Mouse (Mus musculus) limb, embryonic 12.5 days (tissue): ENCODE measurements around the gene Cnr2. TPM values are rescaled to one million over a fixed set of nuclear protein-coding genes. Genes with fewer than 3 reads are reported as not detected.

Experiments
- ATAC-seq: fragments of 200-750 bp; cut with Nextera tagmentation; 2 replicates; pipeline ENCODE4 v1.8.0; 2017; ENCODE audit warnings: low read depth, moderate TSS enrichment; ENCODE audit not compliant: insufficient number of reproducible peaks, insufficient read depth, low FRiP score, low TSS enrichment
- H3K27ac ChIP-seq: fragments of 300-500 bp; sonication (generic); 2 replicates; pipeline ENCODE4 v1.5.1; 2016; ENCODE audit warnings: mild to moderate bottlenecking, moderate library complexity
- H3K27me3 ChIP-seq: fragments of 300-500 bp; sonication (generic); 2 replicates; pipeline ENCODE4 v1.6.1; 2016; ENCODE audit warnings: mild to moderate bottlenecking, moderate library complexity
- H3K36me3 ChIP-seq: fragments of 300-500 bp; sonication (generic); 2 replicates; pipeline ENCODE4 v1.6.1; 2016; ENCODE audit warnings: mild to moderate bottlenecking, moderate library complexity
- H3K4me1 ChIP-seq: fragments of 300-500 bp; sonication (generic); replicated peaks from 2 replicates; pipeline ENCODE4 v1.6.1; 2016
- H3K4me2 ChIP-seq: fragments of 300-500 bp; sonication (generic); 2 replicates; pipeline ENCODE4 v1.6.1; 2016; ENCODE audit warnings: mild to moderate bottlenecking, moderate library complexity
- H3K4me3 ChIP-seq: fragments of 300-500 bp; sonication (generic); replicated peaks from 2 replicates; pipeline ENCODE4 v1.5.1; 2016; ENCODE audit warnings: mild to moderate bottlenecking
- H3K9ac ChIP-seq: fragments of 300-500 bp; sonication (generic); replicated peaks from 2 replicates; pipeline ENCODE4 v1.6.1; 2016; ENCODE audit warnings: mild to moderate bottlenecking, moderate library complexity
- H3K9me3 ChIP-seq: fragments of 300-500 bp; sonication (generic); 2 replicates; pipeline ENCODE4 v1.6.1; 2016; ENCODE audit warnings: mild to moderate bottlenecking, moderate library complexity
- WGBS: fragments of 180-500 bp; shearing (Covaris S2); methylation state at CpG from one replicate; pipeline ENCODE4 v1.1.7; 2016; 5-methylcytosine and 5-hydroxymethylcytosine counted together
- polyA plus RNA-seq: library from polyadenylated mRNA; unstranded; fragments of >200 nt; fragmentation: Nextera tagmentation; extraction: Ambion mirVana; gene quantifications from 2 replicates; pipeline ENCODE4 v1.2.1, GENCODE M21; 2016

Cnr2 gene
- polyA plus RNA-seq, 1 experiment from 2014 or later: 0.45 TPM

DNA sequence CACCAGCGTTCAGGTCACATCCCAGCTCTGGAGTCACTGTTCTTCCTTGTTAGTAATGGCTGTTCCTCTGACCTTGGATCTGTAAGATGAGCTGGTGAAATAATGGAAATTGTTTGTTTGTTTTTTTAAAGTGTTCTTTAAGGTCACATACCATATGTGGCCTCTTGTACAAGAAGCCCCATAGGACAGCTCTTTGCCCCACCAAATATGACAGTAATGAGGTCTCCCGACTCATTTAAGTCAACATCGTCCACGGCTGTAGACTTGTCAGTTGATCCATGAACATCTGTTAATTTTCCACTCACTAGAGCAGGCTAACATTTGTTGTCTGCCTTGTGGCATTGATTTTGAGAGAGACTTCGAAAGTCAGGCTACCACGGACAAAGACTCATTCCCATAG, 16.2 kb upstream of the Cnr2 start:
- no peak overlapping the region for H3K4me2 ChIP-seq
- no peaks in the 10 kb centered on the region for H3K9me3 ChIP-seq
- ATAC-seq: no peak
- H3K4me3 ChIP-seq: no peak overlapping the region
- H3K36me3 ChIP-seq: no peaks in the 10 kb centered on the region
- no peak overlapping the region for H3K27ac ChIP-seq
- H3K27me3 ChIP-seq: no peaks in the 10 kb centered on the region
- 81% methylated on average over 6 of the region's 6 CpGs for WGBS
- H3K4me1 ChIP-seq: peaks cover 34% of the 10 kb centered on the region
- H3K9ac ChIP-seq: no peak overlapping the region

DNA sequence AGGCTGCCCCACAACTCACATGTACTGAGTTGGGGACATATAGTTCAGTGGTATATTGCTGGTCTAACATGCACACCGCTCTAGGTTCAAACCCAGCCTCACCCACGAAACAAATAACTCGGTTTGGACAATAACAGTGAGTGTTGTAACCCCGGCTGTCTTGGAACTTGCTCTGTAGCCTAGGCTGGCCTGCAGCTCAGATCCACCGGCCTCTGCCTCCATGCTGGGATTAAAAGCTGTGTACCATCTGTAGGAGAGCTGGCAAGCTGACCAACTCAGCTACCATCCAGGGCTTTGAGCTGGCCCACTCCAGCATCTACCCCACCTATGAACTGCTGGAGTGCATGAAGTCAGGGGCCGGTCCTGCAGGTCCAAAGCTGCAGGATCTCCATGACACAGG, 15.2 kb upstream of the Cnr2 start:
- Histone ChIP-seq H3K9ac (no peak overlapping the region), H3K27me3 (no peaks in the 10 kb centered on the region), H3K27ac (no peak overlapping the region), H3K4me3 (no peak overlapping the region), H3K4me1 (peaks cover 32% of the 10 kb centered on the region), H3K36me3 (no peaks in the 10 kb centered on the region), H3K9me3 (no peaks in the 10 kb centered on the region), H3K4me2 (no peak overlapping the region)
- ATAC-seq: no peak
- 92% methylated on average over 6 of the region's 6 CpGs for WGBS

DNA sequence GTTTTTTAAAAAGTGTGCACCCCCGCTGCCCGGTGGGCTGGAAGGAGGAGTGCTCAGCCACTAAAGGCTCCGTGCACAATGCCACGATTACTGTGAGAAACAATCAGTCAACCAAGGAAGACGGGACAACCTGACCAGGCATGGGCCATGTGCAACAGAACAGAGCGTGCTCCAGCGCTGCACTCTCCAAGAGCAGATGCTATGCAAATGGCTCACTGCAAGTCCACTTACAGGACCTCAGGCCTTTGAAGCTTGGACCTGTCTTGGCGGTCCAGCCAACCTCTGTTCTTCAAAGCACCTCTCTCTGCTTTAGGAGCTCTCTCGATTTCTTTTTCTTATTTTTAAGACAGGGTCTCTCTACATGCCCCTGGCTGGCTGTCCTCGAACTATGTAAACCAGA, 14.6 kb upstream of the Cnr2 start:
- Histone ChIP-seq H3K9me3 (no peaks in the 10 kb centered on the region), H3K27me3 (no peaks in the 10 kb centered on the region), H3K4me2 (no peak overlapping the region), H3K9ac (no peak overlapping the region), H3K4me3 (no peak overlapping the region), H3K4me1 (peaks cover 26% of the 10 kb centered on the region), H3K27ac (no peak overlapping the region), H3K36me3 (no peaks in the 10 kb centered on the region)
- ATAC-seq: no peak
- WGBS: 79% methylated on average over 10 of the region's 10 CpGs

DNA sequence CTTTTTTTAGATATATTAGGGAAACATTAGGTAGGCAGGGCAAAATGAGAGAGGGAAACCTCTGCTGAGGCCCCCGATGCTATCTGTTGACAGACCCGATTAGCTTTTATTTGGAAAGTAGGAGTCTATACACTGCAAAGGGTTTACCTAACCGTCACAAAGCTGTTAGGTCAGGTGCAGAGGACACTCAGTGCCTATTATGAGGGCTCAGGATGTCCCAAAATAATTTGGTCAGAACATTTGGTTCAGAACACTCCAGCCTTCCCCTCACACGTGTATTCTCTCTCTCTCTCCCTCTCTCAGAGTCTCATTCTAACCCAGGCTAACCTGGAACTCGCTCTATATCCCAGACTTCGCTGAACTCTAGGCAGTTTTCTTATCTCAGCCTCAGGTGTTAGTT, 13.2 kb upstream of the Cnr2 start:
- no peak for ATAC-seq
- no peak overlapping the region for H3K4me3 ChIP-seq
- H3K9ac ChIP-seq: no peak overlapping the region
- H3K4me2 ChIP-seq: no peak overlapping the region
- H3K36me3 ChIP-seq: no peaks in the 10 kb centered on the region
- WGBS: 78% methylated on average over 6 of the region's 6 CpGs
- H3K27ac ChIP-seq: no peak overlapping the region
- no peaks in the 10 kb centered on the region for H3K27me3 ChIP-seq
- H3K9me3 ChIP-seq: no peaks in the 10 kb centered on the region
- peaks cover 12% of the 10 kb centered on the region for H3K4me1 ChIP-seq

DNA sequence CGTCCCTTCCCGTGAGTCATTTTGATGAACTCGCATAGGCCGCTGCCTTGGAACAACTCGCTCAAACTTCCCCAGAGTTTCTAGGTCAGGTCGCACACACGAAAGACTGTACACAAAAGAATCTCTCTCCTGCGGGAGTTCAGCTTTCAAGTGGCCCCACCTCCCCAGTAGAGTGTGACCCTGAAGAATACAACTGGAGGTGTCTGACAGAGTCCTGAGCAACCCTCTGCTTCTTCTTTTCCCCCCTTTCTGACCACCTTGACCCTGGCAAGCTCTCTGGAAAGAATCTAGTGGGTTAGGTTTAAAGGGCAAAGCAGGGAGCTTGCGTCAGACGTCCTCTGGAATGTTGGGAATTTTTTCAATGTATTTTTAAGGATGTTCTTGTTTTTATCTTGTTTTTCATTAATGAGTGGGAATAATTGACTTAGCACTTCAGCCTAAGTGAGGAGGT, 11.8 kb upstream of the Cnr2 start:
- Histone ChIP-seq H3K27ac (no peak overlapping the region; the same call in 1 of the 2 replicates), H3K9me3 (no peaks in the 10 kb centered on the region), H3K4me2 (no peak overlapping the region), H3K4me1 (peaks cover 11% of the 10 kb centered on the region), H3K4me3 (no peak overlapping the region), H3K36me3 (no peaks in the 10 kb centered on the region), H3K9ac (no peak overlapping the region), H3K27me3 (no peaks in the 10 kb centered on the region)
- 70% methylated on average over 10 of the region's 10 CpGs for WGBS
- ATAC-seq: no peak

DNA sequence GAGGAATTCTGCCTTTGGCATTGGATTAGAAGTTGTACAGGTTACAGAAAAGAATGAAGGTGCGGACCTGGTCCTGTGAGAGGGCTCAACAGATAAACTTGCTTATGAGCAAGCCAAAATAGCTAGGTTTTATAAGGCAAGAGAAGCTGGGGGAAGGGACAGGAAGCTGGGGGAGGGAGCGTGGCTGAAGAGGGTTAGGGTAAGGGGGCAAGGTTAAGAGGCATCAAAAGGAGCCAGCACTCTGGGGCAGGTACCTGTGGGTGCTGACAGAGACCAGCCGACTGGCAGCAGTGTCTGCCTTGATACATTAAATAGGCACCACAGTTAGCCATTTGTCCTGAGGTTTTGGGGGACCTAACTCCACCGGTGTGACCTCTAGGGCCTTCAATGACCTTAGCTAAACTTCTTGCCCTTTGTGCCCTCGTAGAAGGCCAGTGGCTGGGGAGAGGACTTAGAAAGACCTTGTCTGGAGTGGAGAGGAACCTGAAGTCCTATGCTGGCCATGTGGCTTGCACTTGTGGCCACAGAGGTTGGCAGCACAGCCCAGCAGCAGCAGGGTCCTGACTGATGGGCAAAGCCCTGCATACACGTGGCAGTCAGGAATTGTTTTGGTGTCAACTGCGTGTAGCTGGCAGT, 11.2 kb upstream of the Cnr2 start:
- no peaks in the 10 kb centered on the region for H3K27me3 ChIP-seq
- WGBS: 57% methylated on average over 7 of the region's 7 CpGs
- no peaks in the 10 kb centered on the region for H3K9me3 ChIP-seq
- peak overlapping the region; percentile 59; the same call in 1 of the 2 replicates for H3K27ac ChIP-seq
- H3K36me3 ChIP-seq: no peaks in the 10 kb centered on the region
- no peak overlapping the region for H3K4me2 ChIP-seq
- H3K9ac ChIP-seq: no peak overlapping the region
- ATAC-seq: no peak
- H3K4me1 ChIP-seq: peaks cover 11% of the 10 kb centered on the region
- no peak overlapping the region for H3K4me3 ChIP-seq

DNA sequence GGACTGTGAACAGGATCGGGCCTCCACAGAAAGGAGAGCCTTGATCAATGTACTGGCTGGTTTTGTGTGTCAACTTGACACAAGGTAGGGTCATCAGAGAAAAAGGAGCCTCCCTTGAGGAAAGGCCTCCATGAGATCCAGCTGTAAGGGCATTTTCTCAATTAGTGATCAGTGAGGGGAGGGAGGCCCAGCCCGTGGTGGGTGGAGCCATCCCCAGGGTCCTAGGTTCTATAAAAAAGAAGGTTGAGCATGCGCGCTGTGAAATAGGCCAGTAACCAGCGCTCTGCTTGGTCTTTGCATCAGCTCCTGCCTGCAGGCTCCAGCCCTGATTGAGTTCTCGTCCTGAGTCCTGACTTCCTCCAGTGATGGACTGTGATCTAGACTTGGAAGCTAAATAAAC, 10.7 kb upstream of the Cnr2 start:
- Histone ChIP-seq H3K27ac (peak overlapping the region; percentile 59; the same call in 1 of the 2 replicates), H3K9me3 (no peaks in the 10 kb centered on the region), H3K27me3 (no peaks in the 10 kb centered on the region), H3K4me1 (peaks cover 11% of the 10 kb centered on the region), H3K36me3 (no peaks in the 10 kb centered on the region), H3K4me3 (no peak overlapping the region), H3K9ac (no peak overlapping the region), H3K4me2 (no peak overlapping the region)
- ATAC-seq: no peak
- 35% methylated on average over 6 of the region's 6 CpGs for WGBS

DNA sequence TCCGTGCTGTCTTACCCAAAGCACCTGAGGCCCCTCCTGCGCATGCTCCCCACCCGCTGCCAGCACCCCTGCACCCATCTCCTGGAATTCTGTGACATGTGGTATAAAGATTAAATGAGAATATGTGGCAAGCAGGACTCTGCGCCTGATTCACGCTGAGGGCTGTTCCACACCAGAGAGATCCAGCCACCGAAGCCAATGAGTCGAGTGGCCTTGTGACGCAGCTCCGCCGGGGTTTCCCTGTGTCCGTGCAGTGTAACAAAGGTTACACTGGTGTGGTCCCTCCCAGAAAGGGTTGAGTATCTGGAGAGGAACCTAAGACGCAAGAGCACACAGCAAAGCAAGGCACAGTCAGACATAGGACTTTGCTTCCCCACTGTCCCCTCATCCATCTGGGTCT, 9.5 kb upstream of the Cnr2 start:
- Histone ChIP-seq H3K9me3 (no peaks in the 10 kb centered on the region), H3K4me2 (no peak overlapping the region), H3K27me3 (no peaks in the 10 kb centered on the region), H3K27ac (no peak overlapping the region), H3K9ac (no peak overlapping the region), H3K36me3 (no peaks in the 10 kb centered on the region), H3K4me1 (peaks cover 11% of the 10 kb centered on the region), H3K4me3 (no peak overlapping the region)
- 91% methylated on average over 12 of the region's 12 CpGs for WGBS
- ATAC-seq: no peak

DNA sequence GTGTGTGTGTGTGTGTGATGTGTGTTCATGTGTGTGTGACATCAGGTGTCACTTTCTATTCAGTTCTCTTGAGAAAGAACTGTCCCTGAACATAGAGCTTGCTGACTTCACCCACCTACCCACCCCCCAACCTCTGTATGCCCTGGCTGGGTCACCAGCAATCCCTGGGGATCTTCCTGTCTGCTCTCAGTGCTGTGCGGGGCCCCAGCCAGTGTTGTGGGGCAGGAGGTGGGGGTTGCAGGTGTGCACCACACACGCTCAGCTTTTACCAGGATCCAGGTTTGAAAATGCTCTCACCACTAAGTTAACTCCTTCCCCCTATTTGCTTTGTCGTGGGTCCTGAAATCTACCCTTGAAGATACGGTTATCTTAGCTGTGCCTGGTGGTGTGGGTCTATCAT, 9.0 kb upstream of the Cnr2 start:
- H3K4me3 ChIP-seq: no peak overlapping the region
- H3K4me1 ChIP-seq: peaks cover 11% of the 10 kb centered on the region
- no peaks in the 10 kb centered on the region for H3K9me3 ChIP-seq
- no peak overlapping the region for H3K4me2 ChIP-seq
- ATAC-seq: no peak
- no peak overlapping the region for H3K9ac ChIP-seq
- H3K27me3 ChIP-seq: no peaks in the 10 kb centered on the region
- no peak overlapping the region for H3K27ac ChIP-seq
- 84% methylated on average over 4 of the region's 4 CpGs for WGBS
- H3K36me3 ChIP-seq: no peaks in the 10 kb centered on the region

DNA sequence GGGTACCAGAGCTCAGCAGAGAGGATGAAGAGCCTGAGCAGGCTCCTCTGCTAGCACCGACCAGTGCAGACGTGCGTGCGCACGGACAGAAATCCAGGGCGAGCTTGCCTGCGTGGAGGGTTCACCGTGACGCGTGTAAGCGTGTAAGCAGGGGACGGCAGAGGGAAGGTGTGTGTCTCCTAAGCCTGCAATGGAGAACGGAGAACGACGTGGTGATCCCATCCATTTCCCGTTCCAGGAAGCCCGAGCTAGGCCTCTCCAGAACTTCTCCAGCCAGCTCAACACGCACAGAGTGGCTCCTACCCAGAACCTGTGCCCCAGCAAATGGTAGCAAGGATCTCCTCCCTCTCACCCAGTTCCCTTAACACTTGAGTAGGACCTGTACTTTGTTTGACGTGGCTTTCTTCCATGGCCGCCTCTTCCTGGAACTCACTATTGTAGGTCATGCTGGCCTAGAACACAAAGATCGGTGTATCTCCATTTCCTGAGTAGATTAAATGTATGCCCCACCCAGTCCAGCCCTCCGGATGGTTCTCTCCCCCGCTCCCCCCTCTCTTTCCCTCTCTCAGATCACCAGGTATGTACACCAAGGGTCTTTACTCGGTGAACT, 6.6 kb upstream of the Cnr2 start:
- H3K9me3 ChIP-seq: no peaks in the 10 kb centered on the region
- no peak overlapping the region for H3K4me3 ChIP-seq
- H3K4me2 ChIP-seq: no peak overlapping the region
- peaks cover 18% of the 10 kb centered on the region for H3K4me1 ChIP-seq
- WGBS: 90% methylated on average over 24 of the region's 24 CpGs
- no peaks in the 10 kb centered on the region for H3K27me3 ChIP-seq
- H3K9ac ChIP-seq: no peak overlapping the region
- ATAC-seq: no peak
- no peak overlapping the region for H3K27ac ChIP-seq
- no peaks in the 10 kb centered on the region for H3K36me3 ChIP-seq

DNA sequence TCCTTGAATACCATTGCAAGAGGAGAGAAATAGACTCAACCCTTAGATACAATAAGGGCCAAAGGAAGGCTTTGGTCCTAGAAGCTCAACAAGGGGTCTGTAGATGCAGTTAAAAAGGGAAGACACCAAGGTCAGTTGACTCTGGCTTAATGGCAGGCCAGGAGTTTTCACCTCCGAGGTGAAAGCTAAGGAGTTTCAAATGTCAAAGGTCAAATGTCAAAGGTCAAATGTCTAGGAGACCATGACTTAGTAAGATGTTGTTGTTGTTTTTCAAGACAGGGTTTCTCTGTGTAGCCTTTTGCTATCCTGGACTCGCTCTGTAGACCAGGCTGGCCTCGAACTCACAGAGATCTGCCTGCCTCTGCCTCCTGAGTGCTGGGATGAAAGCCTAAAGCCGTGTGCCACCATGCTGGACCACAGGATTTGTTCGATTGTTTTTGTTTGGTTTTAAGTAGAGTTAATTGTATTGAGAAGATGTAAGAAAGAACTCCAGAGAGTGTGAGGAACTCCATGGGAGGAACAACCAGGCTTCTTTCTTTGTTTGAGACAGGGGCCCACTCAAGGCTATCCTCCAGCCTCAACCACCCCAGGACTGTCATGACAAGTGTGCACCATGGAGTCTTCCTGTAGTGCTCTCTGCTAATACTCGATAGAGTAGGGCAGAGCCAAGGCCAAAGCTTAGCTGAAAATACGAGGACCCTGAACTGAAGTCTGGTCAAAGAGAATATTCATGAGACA, 5.9 kb upstream of the Cnr2 start:
- Histone ChIP-seq H3K36me3 (no peaks in the 10 kb centered on the region), H3K4me2 (no peak overlapping the region), H3K27me3 (peaks cover under 1% of the 10 kb centered on the region; the same call in 1 of the 2 replicates), H3K9ac (no peak overlapping the region), H3K27ac (no peak overlapping the region), H3K4me1 (peaks cover 11% of the 10 kb centered on the region), H3K9me3 (no peaks in the 10 kb centered on the region), H3K4me3 (no peak overlapping the region)
- WGBS: 85% methylated on average over 7 of the region's 7 CpGs
- no peak for ATAC-seq
